Mouse (Mus musculus) limb, embryonic 11.5 days (tissue): ENCODE measurements around the gene Ptbp2. TPM values are rescaled to one million over a fixed set of nuclear protein-coding genes. Genes with fewer than 3 reads are reported as not detected.
A peak's percentile ranks its signal among the peaks of the same experiment; 100 is the strongest.

Experiments used
- ATAC-seq: fragments of 200-750 bp; cut with Nextera tagmentation; 2 replicates; pipeline ENCODE4 v1.8.0; 2017; ENCODE audit warnings: low read depth; ENCODE audit not compliant: insufficient number of reproducible peaks, low FRiP score, low TSS enrichment
- DNase-seq: peaks from one replicate; pipeline ENCODE4 v3.0.0-alpha.2; 2015; ENCODE audit warnings: low spot score
- H3K27ac ChIP-seq: fragments of 300-500 bp; sonication (generic); replicated peaks from 2 replicates; pipeline ENCODE4 v1.5.1; 2014; ENCODE audit warnings: low read depth, mild to moderate bottlenecking, low read length
- H3K27me3 ChIP-seq: fragments of 300-500 bp; sonication (generic); 2 replicates; pipeline ENCODE4 v1.6.1; 2014; ENCODE audit warnings: mild to moderate bottlenecking, low read length, mixed read lengths; ENCODE audit not compliant: control insufficient read depth, insufficient read depth
- H3K36me3 ChIP-seq: fragments of 300-500 bp; sonication (generic); 2 replicates; pipeline ENCODE4 v1.6.1; 2014; ENCODE audit warnings: mild to moderate bottlenecking, low read length, moderate library complexity, mixed read lengths; ENCODE audit not compliant: control insufficient read depth, insufficient read depth
- H3K4me1 ChIP-seq: fragments of 300-500 bp; sonication (generic); 2 replicates; pipeline ENCODE4 v1.6.1; 2014; ENCODE audit warnings: low read length, mixed read lengths; ENCODE audit not compliant: control insufficient read depth, insufficient read depth
- H3K4me2 ChIP-seq: fragments of 300-500 bp; sonication (generic); 2 replicates; pipeline ENCODE4 v1.6.1; 2014; ENCODE audit warnings: low read depth, mild to moderate bottlenecking, moderate library complexity; ENCODE audit not compliant: severe bottlenecking
- H3K4me3 ChIP-seq: fragments of 300-500 bp; sonication (generic); 2 replicates; pipeline ENCODE4 v1.5.1; 2014; ENCODE audit warnings: low read depth, low read length
- H3K9ac ChIP-seq: fragments of 300-500 bp; sonication (generic); 2 replicates; pipeline ENCODE4 v1.6.1; 2014; ENCODE audit warnings: mild to moderate bottlenecking, low read length
- H3K9me3 ChIP-seq: fragments of 300-500 bp; sonication (generic); 2 replicates; pipeline ENCODE4 v1.6.1; 2016; ENCODE audit warnings: low read length; ENCODE audit not compliant: control insufficient read depth
- WGBS: fragments of 180-500 bp; shearing (Covaris S2); extraction: QIAGEN DNeasy Blood & Tissue Kit; methylation state at CpG from one replicate; pipeline ENCODE4 v1.1.7; 2014; 5-methylcytosine and 5-hydroxymethylcytosine counted together
- polyA plus RNA-seq: library from polyadenylated mRNA; unstranded; fragments of >200 nt; fragmentation: Nextera tagmentation; extraction: Ambion mirVana; gene quantifications from 2 replicates; pipeline ENCODE4 v1.2.1, GENCODE M21; 2014

The Ptbp2 gene
- 187 and 190 TPM in 2 replicates for polyA plus RNA-seq

DNA sequence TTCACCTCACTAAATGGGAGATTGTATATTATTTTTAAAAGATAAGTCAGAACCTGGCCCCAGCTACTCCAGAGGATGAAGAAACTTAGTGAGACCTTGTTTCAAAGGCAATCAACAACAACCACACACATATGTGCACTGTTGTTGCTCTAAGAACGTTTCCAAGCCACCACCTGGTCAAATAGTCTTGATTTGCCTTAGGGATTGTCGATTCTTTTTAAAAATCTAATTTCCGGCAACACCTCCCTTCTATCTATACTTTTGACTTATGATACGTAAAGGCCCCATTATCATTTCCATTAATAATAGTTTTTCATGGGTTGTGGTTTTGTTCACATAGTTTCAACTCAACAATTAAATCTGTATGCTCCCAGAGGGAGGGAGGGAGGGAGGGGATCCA is at the start of gene Ptbp2:
Gene Ptbp2, minus strand, starts transcription at position 101 of the 400 bp plus-strand sequence.
- no peaks in the 10 kb centered on the region for H3K36me3 ChIP-seq
- no peak for DNase-seq
- H3K4me3 ChIP-seq, result peak within 1 kb of the TSS; percentile 89
- 90% methylated on average over 4 of the region's 4 CpGs for WGBS
- no peaks in the 10 kb centered on the region for H3K4me1 ChIP-seq
- H3K27ac ChIP-seq, result peak within 1 kb of the TSS; percentile 96
- H3K4me2 ChIP-seq, result peak within 1 kb of the TSS; percentile 27; the same call in 1 of the 2 replicates
- H3K27me3 ChIP-seq, result no peaks in the 10 kb centered on the region
- H3K9ac ChIP-seq, result peak within 1 kb of the TSS; percentile 100
- no peaks in the 10 kb centered on the region for H3K9me3 ChIP-seq
- no peak for ATAC-seq

- Histone ChIP-seq H3K4me1 (no peaks in the 10 kb centered on the region), H3K9me3 (no peaks in the 10 kb centered on the region), H3K9ac (no peak overlapping the region), H3K36me3 (no peaks in the 10 kb centered on the region), H3K4me2 (no peak overlapping the region), H3K27ac (no peak overlapping the region), H3K27me3 (no peaks in the 10 kb centered on the region), H3K4me3 (no peak overlapping the region)
- no peak for DNase-seq
- 51% methylated on average over 1 of the region's 1 CpGs for WGBS
- no peak for ATAC-seq
Measured at GRCm38 (mm10) chr3:119814678-119815077, 30.4 kb upstream of the Ptbp2 start.

DNA sequence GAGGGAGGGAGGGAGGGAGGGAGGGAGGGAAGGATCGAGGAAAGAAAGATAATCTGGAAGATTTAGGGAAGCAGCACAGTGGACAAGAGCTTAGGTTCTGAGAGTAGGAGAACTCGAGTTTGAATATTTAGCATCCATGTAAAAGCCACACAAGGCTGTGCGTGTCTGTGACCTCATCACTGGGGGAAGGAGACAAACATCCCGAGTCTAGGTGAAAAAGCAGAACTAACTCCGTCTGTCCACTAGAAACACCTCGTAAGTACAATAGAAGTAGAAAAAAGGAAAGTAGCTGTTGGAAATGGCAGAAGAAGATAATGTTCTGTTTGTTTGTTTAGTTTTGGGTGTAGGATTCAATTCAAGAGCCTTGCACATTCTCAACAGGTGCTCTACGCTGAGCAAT is 21.9 kb upstream of the Ptbp2 start:
- Histone ChIP-seq H3K4me3 (no peak overlapping the region), H3K27ac (no peak overlapping the region), H3K9me3 (no peaks in the 10 kb centered on the region), H3K27me3 (no peaks in the 10 kb centered on the region), H3K36me3 (no peaks in the 10 kb centered on the region), H3K4me1 (no peaks in the 10 kb centered on the region), H3K4me2 (no peak overlapping the region), H3K9ac (no peak overlapping the region)
- ATAC-seq (no peak), DNase-seq (no peak)
- 80% methylated on average over 7 of the region's 7 CpGs for WGBS

GRCm38 (mm10) chr3:119794677-119795365 is 10.6 kb upstream of the Ptbp2 start:
- no peak overlapping the region for H3K27ac ChIP-seq
- H3K4me3 ChIP-seq, result no peak overlapping the region
- 87% methylated on average over 9 of the region's 9 CpGs for WGBS
- no peak for ATAC-seq
- H3K36me3 ChIP-seq, result no peaks in the 10 kb centered on the region
- H3K4me1 ChIP-seq, result no peaks in the 10 kb centered on the region
- DNase-seq, result no peak
- H3K27me3 ChIP-seq, result no peaks in the 10 kb centered on the region
- H3K9ac ChIP-seq, result no peak overlapping the region
- no peaks in the 10 kb centered on the region for H3K9me3 ChIP-seq
- H3K4me2 ChIP-seq, result no peak overlapping the region

DNA sequence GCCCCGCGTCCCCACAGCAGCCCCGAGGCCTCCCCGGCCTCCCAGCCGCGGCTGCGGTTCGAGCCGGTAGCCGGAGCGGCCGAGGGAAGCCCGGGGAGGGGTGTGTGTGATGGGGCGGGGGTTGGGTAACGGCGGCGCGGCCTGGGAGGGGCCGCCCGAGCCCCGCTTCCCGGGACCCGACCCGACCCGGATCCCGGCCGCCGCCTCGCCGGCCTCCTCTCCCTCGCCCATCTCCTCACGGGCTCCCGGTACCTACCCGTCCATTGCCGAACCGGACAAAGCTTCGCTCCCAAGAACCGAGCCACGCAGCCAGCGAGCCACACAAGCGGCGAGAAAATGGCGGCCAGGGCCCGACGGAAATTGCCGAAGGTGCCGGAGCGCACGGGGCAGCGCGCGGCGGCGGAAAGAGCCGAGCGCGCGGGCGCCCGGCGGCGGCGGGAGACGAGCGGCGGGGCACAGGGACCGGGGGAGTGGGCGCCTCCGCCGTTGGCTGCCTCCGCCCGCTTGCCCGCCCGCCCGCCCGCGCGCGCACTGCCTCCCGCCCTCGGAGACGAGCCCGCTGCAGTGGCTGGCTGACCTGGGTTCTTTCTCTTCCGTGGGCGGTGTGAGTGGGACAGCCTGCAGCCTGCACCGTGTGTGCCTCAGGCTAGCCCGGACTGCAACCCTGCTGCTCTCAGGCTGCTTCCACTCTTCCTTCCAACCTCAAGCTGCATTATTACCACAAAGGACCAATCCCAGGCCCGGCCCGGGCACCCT is 1.1 kb downstream of the Ptbp2 start:
- no peaks in the 10 kb centered on the region for H3K9me3 ChIP-seq
- H3K4me3 ChIP-seq, result peak overlapping the region; percentile 89
- WGBS, result under 1% methylated on average over 62 of the region's 89 CpGs
- H3K27me3 ChIP-seq, result no peaks in the 10 kb centered on the region
- H3K4me2 ChIP-seq, result peak overlapping the region; percentile 63; the same call in 1 of the 2 replicates
- no peaks in the 10 kb centered on the region for H3K4me1 ChIP-seq
- peak overlapping the region; percentile 100 for H3K9ac ChIP-seq
- DNase-seq, result peak; percentile 89
- ATAC-seq, result peak; percentile 90
- peak overlapping the region; percentile 96 for H3K27ac ChIP-seq
- peaks cover 2% of the 10 kb centered on the region; the same call in 1 of the 2 replicates for H3K36me3 ChIP-seq

DNA sequence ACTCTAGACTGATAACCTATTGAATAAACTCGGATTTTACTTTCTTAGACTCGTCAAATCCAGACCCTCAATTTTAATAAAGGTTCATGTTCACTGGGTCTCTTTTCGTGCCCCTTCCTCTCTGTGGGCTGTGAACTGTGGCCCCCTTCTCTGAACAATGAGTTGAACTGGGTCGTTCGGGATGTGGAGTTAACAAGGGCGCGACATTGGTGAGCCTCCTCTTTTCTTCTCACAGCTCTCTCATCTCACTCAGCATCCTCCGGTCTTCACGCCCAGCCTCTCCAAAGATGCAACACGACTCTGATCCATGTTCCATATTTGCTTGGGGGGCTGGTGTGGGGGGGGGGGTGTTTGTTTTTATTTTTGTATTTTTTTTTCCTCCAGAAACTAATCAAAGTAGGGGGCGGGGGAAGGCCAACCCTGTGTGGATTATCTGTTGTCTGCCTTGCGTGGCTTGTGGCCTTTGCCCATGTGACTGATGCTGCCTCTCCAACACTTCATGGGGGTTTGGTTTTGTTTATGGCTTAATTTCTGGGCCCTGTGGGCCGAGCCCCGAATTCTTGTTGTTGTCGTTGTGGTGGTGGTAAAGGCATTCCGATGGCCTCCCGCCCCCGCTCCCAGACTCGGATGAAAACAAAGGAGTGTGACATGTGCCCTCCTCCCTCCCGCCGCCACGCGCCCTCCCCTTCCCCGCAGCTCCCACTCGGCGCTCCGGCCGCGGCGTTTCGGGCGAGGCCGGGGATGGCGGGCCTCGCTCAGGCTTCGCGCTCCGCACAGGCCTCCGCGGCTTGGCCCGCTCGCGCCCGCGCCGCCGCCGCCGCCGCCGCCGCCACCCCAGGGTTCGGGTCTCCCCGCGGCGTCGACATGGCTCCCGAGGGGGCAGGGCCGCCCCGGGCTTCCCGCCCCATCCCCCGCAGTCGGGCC is 2.0 kb downstream of the Ptbp2 start:
- H3K4me2 ChIP-seq, result peak overlapping the region; percentile 63
- peaks cover 2% of the 10 kb centered on the region; the same call in 1 of the 2 replicates for H3K36me3 ChIP-seq
- H3K27me3 ChIP-seq, result no peaks in the 10 kb centered on the region
- no peaks in the 10 kb centered on the region for H3K4me1 ChIP-seq
- H3K4me3 ChIP-seq, result peak overlapping the region; percentile 89
- DNase-seq, result peak; percentile 81
- under 1% methylated on average over 47 of the region's 63 CpGs for WGBS
- peak; percentile 56 for ATAC-seq
- H3K9ac ChIP-seq, result peak overlapping the region; percentile 100
- no peaks in the 10 kb centered on the region for H3K9me3 ChIP-seq
- peak overlapping the region; percentile 96 for H3K27ac ChIP-seq

DNA sequence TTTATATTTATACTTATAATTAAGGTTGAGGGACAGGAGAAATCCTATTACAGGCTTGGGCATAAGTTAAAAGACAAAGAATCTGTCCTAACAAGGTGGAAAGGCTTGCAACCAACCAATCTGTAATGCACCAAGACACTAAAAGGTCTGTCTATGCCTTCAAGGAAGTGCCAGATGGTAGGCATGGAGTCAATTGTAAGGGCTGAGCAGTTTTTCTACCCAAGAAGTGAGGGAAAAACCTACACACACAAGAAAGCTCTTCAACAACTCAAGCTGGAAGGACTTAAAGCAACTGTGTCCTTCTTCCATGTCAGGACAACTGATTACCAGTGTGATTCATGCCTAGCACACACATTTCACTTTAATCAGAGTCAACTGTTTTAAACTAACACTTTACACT is 3.4 kb downstream of the Ptbp2 start:
- Histone ChIP-seq H3K4me3 (no peak overlapping the region), H3K9ac (no peak overlapping the region), H3K4me2 (peak overlapping the region; percentile 34; the same call in 1 of the 2 replicates), H3K27me3 (no peaks in the 10 kb centered on the region), H3K36me3 (peaks cover 2% of the 10 kb centered on the region; the same call in 1 of the 2 replicates), H3K27ac (no peak overlapping the region), H3K4me1 (no peaks in the 10 kb centered on the region), H3K9me3 (no peaks in the 10 kb centered on the region)
- ATAC-seq (no peak), DNase-seq (no peak)

- ATAC-seq, result no peak
- no peaks in the 10 kb centered on the region for H3K9me3 ChIP-seq
- H3K27ac ChIP-seq, result no peak overlapping the region
- H3K27me3 ChIP-seq, result no peaks in the 10 kb centered on the region
- no peak overlapping the region for H3K9ac ChIP-seq
- no peak overlapping the region for H3K4me2 ChIP-seq
- H3K4me1 ChIP-seq, result no peaks in the 10 kb centered on the region
- no peak overlapping the region for H3K4me3 ChIP-seq
- WGBS, result 76% methylated on average over 1 of the region's 1 CpGs
- DNase-seq, result no peak
- peaks cover 2% of the 10 kb centered on the region; the same call in 1 of the 2 replicates for H3K36me3 ChIP-seq
Measured at GRCm38 (mm10) chr3:119779261-119779660, 5.0 kb downstream of the Ptbp2 start.
